Mouse (Mus musculus) neural tube, embryonic 13.5 days (tissue): Measurements from ENCODE around the gene Nanos2. TPM values are rescaled to one million over a fixed set of nuclear protein-coding genes. Genes with fewer than 3 reads are reported as not detected.

ENCODE experiments used
- ATAC-seq: fragments of 200-750 bp; cut with Nextera tagmentation; 2 replicates; pipeline ENCODE4 v1.8.0; 2017; ENCODE audit warnings: low read depth, mild to moderate bottlenecking, moderate TSS enrichment, moderate library complexity
- H3K27ac ChIP-seq: fragments of 300-500 bp; sonication (generic); replicated peaks from 2 replicates; pipeline ENCODE4 v1.5.1; 2015; ENCODE audit warnings: moderate library complexity, mild to moderate bottlenecking, inconsistent platforms
- H3K27me3 ChIP-seq: fragments of 300-500 bp; sonication (generic); 2 replicates; pipeline ENCODE4 v1.6.1; 2015; ENCODE audit warnings: mild to moderate bottlenecking, inconsistent platforms
- H3K36me3 ChIP-seq: fragments of 300-500 bp; sonication (generic); 2 replicates; pipeline ENCODE4 v1.6.1; 2015; ENCODE audit warnings: mild to moderate bottlenecking, inconsistent platforms
- H3K4me1 ChIP-seq: fragments of 300-500 bp; sonication (generic); replicated peaks from 2 replicates; pipeline ENCODE4 v1.6.1; 2015; ENCODE audit warnings: inconsistent platforms
- H3K4me2 ChIP-seq: fragments of 300-500 bp; sonication (generic); 2 replicates; pipeline ENCODE4 v1.6.1; 2015; ENCODE audit warnings: inconsistent platforms, mild to moderate bottlenecking, moderate library complexity
- H3K4me3 ChIP-seq: fragments of 300-500 bp; sonication (generic); 2 replicates; pipeline ENCODE4 v1.5.1; 2015; ENCODE audit warnings: mild to moderate bottlenecking, inconsistent platforms
- H3K9ac ChIP-seq: fragments of 300-500 bp; sonication (generic); 2 replicates; pipeline ENCODE4 v1.6.1; 2015; ENCODE audit warnings: moderate library complexity, mild to moderate bottlenecking, inconsistent platforms
- H3K9me3 ChIP-seq: fragments of 300-500 bp; sonication (generic); 2 replicates; pipeline ENCODE4 v1.6.1; 2016; ENCODE audit warnings: inconsistent platforms
- WGBS: fragments of 180-500 bp; shearing (Covaris S2); methylation state at CpG from one replicate; pipeline ENCODE4 v1.1.7; 2015; 5-methylcytosine and 5-hydroxymethylcytosine counted together
- polyA plus RNA-seq: library from polyadenylated mRNA; unstranded; fragments of >200 nt; fragmentation: Nextera tagmentation; extraction: Ambion mirVana; gene quantifications from 2 replicates; pipeline ENCODE4 v1.2.1, GENCODE M21; 2015

Nanos2 gene
- polyA plus RNA-seq, 1 experiment from 2014 or later: 0.56 TPM

GRCm38 (mm10) chr7:18992294-18992675 is 5.1 kb downstream of the Nanos2 start:
- H3K36me3 ChIP-seq: peaks cover 18% of the 10 kb centered on the region
- peak overlapping the region; percentile 62 for H3K4me3 ChIP-seq
- H3K9ac ChIP-seq: peak overlapping the region; percentile 79
- 2% methylated on average over 31 of the region's 31 CpGs for WGBS
- H3K27ac ChIP-seq: peak overlapping the region; percentile 80; the same call in 1 of the 2 replicates
- no peak for ATAC-seq
- peak overlapping the region; percentile 83 for H3K4me2 ChIP-seq
- peaks cover 46% of the 10 kb centered on the region for H3K4me1 ChIP-seq
- H3K9me3 ChIP-seq: no peaks in the 10 kb centered on the region
- H3K27me3 ChIP-seq: peaks cover 21% of the 10 kb centered on the region

- Histone ChIP-seq H3K36me3 (peaks cover 18% of the 10 kb centered on the region), H3K4me1 (peaks cover 46% of the 10 kb centered on the region), H3K27me3 (peaks cover 21% of the 10 kb centered on the region), H3K9me3 (no peaks in the 10 kb centered on the region), H3K27ac (no peak overlapping the region), H3K4me2 (peak overlapping the region; percentile 83), H3K9ac (peak overlapping the region; percentile 79; the same call in 1 of the 2 replicates), H3K4me3 (peak overlapping the region; percentile 62)
- WGBS: 80% methylated on average over 5 of the region's 5 CpGs
- no peak for ATAC-seq
These were observed 5.8 kb downstream of the Nanos2 start for GRCm38 (mm10) chr7:18993036-18993435.

GRCm38 (mm10) chr7:18998835-18999234 is 11.6 kb downstream of the Nanos2 start:
- H3K9ac ChIP-seq: no peak overlapping the region

GRCm38 (mm10) chr7:19000421-19000820 is 13.2 kb downstream of the Nanos2 start:
- H3K36me3 ChIP-seq: peaks cover 20% of the 10 kb centered on the region
- H3K9me3 ChIP-seq: no peaks in the 10 kb centered on the region
- H3K27me3 ChIP-seq: no peaks in the 10 kb centered on the region
- H3K4me3 ChIP-seq: peak overlapping the region; percentile 38
- WGBS: 56% methylated on average over 10 of the region's 10 CpGs
- peaks cover 56% of the 10 kb centered on the region for H3K4me1 ChIP-seq
- 0 out of 2 replicates have a peak overlapping the region, but pooled peaks have one; percentile 33 for H3K27ac ChIP-seq
- peak overlapping the region; percentile 73 for H3K9ac ChIP-seq
- H3K4me2 ChIP-seq: peak overlapping the region; percentile 57
- no peak for ATAC-seq

More at GRCm38 (mm10) chr7:18998835-18999234, 11.6 kb downstream of the Nanos2 start:
- WGBS: 36% methylated on average over 9 of the region's 9 CpGs
- Histone ChIP-seq H3K27ac (no peak overlapping the region), H3K27me3 (0 out of 2 replicates have a peak, but pooled peaks cover 1% of the 10 kb centered on the region), H3K4me2 (no peak overlapping the region), H3K4me1 (peaks cover 60% of the 10 kb centered on the region), H3K36me3 (peaks cover 18% of the 10 kb centered on the region), H3K9me3 (no peaks in the 10 kb centered on the region), H3K4me3 (no peak overlapping the region)
- no peak for ATAC-seq

- ATAC-seq: no peak
- H3K9ac ChIP-seq: peak overlapping the region; percentile 73
- H3K27me3 ChIP-seq: no peaks in the 10 kb centered on the region
- H3K4me1 ChIP-seq: peaks cover 63% of the 10 kb centered on the region
- H3K4me2 ChIP-seq: peak overlapping the region; percentile 57
- no peaks in the 10 kb centered on the region for H3K9me3 ChIP-seq
- H3K27ac ChIP-seq: 0 out of 2 replicates have a peak overlapping the region, but pooled peaks have one; percentile 33
- peaks cover 20% of the 10 kb centered on the region for H3K36me3 ChIP-seq
- peak overlapping the region; percentile 38 for H3K4me3 ChIP-seq
- 29% methylated on average over 18 of the region's 18 CpGs for WGBS
These were observed 14.0 kb downstream of the Nanos2 start for GRCm38 (mm10) chr7:19001066-19001806.

- ATAC-seq: no peak
- no peaks in the 10 kb centered on the region for H3K9me3 ChIP-seq
- H3K36me3 ChIP-seq: peaks cover 18% of the 10 kb centered on the region
- H3K27ac ChIP-seq: 0 out of 2 replicates have a peak overlapping the region, but pooled peaks have one; percentile 33
- no peak overlapping the region for H3K4me2 ChIP-seq
- no peak overlapping the region for H3K4me3 ChIP-seq
- no peaks in the 10 kb centered on the region for H3K27me3 ChIP-seq
- peaks cover 68% of the 10 kb centered on the region for H3K4me1 ChIP-seq
- 40% methylated on average over 3 of the region's 3 CpGs for WGBS
- H3K9ac ChIP-seq: no peak overlapping the region
These were observed 14.5 kb downstream of the Nanos2 start for GRCm38 (mm10) chr7:19001807-19002085.

- Histone ChIP-seq H3K9ac (peak overlapping the region; percentile 82; the same call in 1 of the 2 replicates), H3K27me3 (no peaks in the 10 kb centered on the region), H3K27ac (peak overlapping the region; percentile 61), H3K4me1 (peaks cover 72% of the 10 kb centered on the region), H3K4me3 (peak overlapping the region; percentile 42), H3K36me3 (peaks cover 21% of the 10 kb centered on the region), H3K4me2 (peak overlapping the region; percentile 66), H3K9me3 (no peaks in the 10 kb centered on the region)
- 49% methylated on average over 4 of the region's 4 CpGs for WGBS
- ATAC-seq: no peak
These were observed 14.9 kb downstream of the Nanos2 start for GRCm38 (mm10) chr7:19002115-19002514.

GRCm38 (mm10) chr7:19002848-19003498 is 15.8 kb downstream of the Nanos2 start:
- Histone ChIP-seq H3K4me3 (peak overlapping the region; percentile 42), H3K27ac (peak overlapping the region; percentile 61), H3K4me1 (peaks cover 80% of the 10 kb centered on the region), H3K36me3 (peaks cover 29% of the 10 kb centered on the region), H3K4me2 (peak overlapping the region; percentile 66), H3K9me3 (no peaks in the 10 kb centered on the region), H3K27me3 (no peaks in the 10 kb centered on the region), H3K9ac (peak overlapping the region; percentile 82)
- peak; percentile 45 for ATAC-seq
- WGBS: 3% methylated on average over 17 of the region's 17 CpGs

- Histone ChIP-seq H3K27me3 (no peaks in the 10 kb centered on the region), H3K4me2 (peak within 1 kb of the TSS; percentile 100), H3K4me1 (peaks cover 78% of the 10 kb centered on the region), H3K27ac (peak within 1 kb of the TSS; percentile 90), H3K4me3 (peak within 1 kb of the TSS; percentile 96), H3K36me3 (peaks cover 31% of the 10 kb centered on the region), H3K9ac (peak within 1 kb of the TSS; percentile 95), H3K9me3 (no peaks in the 10 kb centered on the region)
- under 1% methylated on average over 89 of the region's 90 CpGs for WGBS
- ATAC-seq: peak; percentile 56
These were observed 16.9 kb downstream of the Nanos2 start, which contains the start of gene Irf2bp1 for GRCm38 (mm10) chr7:19003902-19004630. TSS of gene Irf2bp1 (plus strand) at chr7:19004044.

GRCm38 (mm10) chr7:19004631-19005079 is 17.5 kb downstream of the Nanos2 start:
- H3K4me3 ChIP-seq: peak overlapping the region; percentile 96
- peak; percentile 1 for ATAC-seq
- H3K9me3 ChIP-seq: no peaks in the 10 kb centered on the region
- peak overlapping the region; percentile 90 for H3K27ac ChIP-seq
- 6% methylated on average over 34 of the region's 34 CpGs for WGBS
- peak overlapping the region; percentile 95 for H3K9ac ChIP-seq
- H3K4me1 ChIP-seq: peaks cover 72% of the 10 kb centered on the region
- no peaks in the 10 kb centered on the region for H3K27me3 ChIP-seq
- H3K4me2 ChIP-seq: peak overlapping the region; percentile 100
- H3K36me3 ChIP-seq: peaks cover 31% of the 10 kb centered on the region

GRCm38 (mm10) chr7:19005417-19006121 is 18.4 kb downstream of the Nanos2 start:
- ATAC-seq: no peak
- H3K27ac ChIP-seq: no peak overlapping the region
- H3K27me3 ChIP-seq: no peaks in the 10 kb centered on the region
- H3K9ac ChIP-seq: peak overlapping the region; percentile 95
- peak overlapping the region; percentile 96 for H3K4me3 ChIP-seq
- H3K36me3 ChIP-seq: peaks cover 31% of the 10 kb centered on the region
- no peaks in the 10 kb centered on the region for H3K9me3 ChIP-seq
- peaks cover 64% of the 10 kb centered on the region for H3K4me1 ChIP-seq
- 79% methylated on average over 34 of the region's 34 CpGs for WGBS
- peak overlapping the region; percentile 100 for H3K4me2 ChIP-seq
